Mouse (Mus musculus): Measurements from ENCODE around the gene Gnl2.

GRCm38 (mm10) chr4:125059025-125059424 lies 42.6 kb downstream of the Gnl2 start:
- TF ChIP-seq GATA1 (IDR thresholded peaks at IDR 0.05; ENCODE audit: borderline replicate concordance, low read length) (no peak), FLI1 (IDR thresholded peaks at IDR 0.05; ENCODE audit: low read length) (no peak)
